Mouse (Mus musculus): ENCODE data around the gene Wfdc2. TPM values are rescaled to one million over a fixed set of nuclear protein-coding genes. Genes with fewer than 3 reads are reported as not detected.

The Wfdc2 gene
- total and polyA plus RNA-seq, 3 experiments, result not detected

DNA sequence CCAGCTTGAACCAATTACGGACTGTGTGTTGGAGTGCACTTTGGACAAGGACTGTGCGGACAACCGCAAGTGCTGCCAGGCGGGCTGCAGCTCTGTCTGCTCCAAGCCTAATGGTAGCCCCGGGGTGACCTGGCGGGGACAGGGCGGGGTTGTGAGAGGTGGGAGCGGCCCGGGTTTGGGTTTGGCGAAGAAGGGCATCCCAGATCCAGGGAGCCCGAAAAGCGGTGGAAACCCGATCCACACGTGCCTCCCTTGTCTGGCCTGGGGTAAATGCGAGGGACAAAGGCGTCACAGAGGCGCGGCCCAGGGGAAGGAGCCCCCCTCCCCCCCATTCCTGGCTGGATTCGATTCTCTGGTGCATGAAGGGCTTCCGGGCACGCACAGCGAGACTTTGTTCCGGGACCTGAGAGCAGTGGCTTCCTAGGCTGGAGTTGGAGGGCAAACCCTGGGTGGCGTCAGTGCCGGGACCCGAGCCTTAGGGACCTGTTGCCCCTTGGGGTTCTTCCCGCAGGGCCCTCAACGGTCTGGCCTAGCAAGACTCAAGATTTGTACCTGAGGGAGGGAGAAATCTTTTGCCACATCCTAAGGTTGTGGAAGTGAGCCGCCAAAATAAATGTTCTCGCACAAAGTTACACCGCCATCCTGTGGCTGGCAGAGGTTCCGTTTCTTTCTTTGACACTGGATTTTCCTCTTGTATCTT lies 1.3 kb downstream of the Wfdc2 start:
- H3K9ac ChIP-seq (ENCODE audit: insufficient read depth, low read depth), result no peak overlapping the region
- H3K9me3 ChIP-seq (replicated peaks; ENCODE audit: low read length), result peaks cover 14% of the 10 kb centered on the region
- peaks cover 95% of the 10 kb centered on the region for H3K27me3 ChIP-seq (replicated peaks)
- H3K4me1 ChIP-seq (ENCODE audit: control insufficient read depth in 1 of 2, insufficient read depth in 2 of 2), result no peaks in the 10 kb centered on the region
- H3K4me3 ChIP-seq (replicated peaks in 1 of 3; ENCODE audit: low read depth in 2 of 3, low read length in 2 of 3, poor library complexity in 1 of 3), result no peak overlapping the region
- TF ChIP-seq USF2 (conservative IDR thresholded peaks at IDR 0.05; ENCODE audit: low read depth, low read length), result no peak
- no peak for TF ChIP-seq BHLHE40 (IDR thresholded peaks at IDR 0.05; ENCODE audit: low read depth, low read length)
- no peak for TF ChIP-seq JUN (IDR thresholded peaks at IDR 0.05; ENCODE audit: insufficient read depth, low read depth, low read length)
- no peak for TF ChIP-seq NELFE (IDR thresholded peaks at IDR 0.05; ENCODE audit: low read depth, low read length)
- no peak for TF ChIP-seq MAZ (IDR thresholded peaks at IDR 0.05; ENCODE audit: low read depth, low read length)
- TF ChIP-seq GABPA (IDR thresholded peaks at IDR 0.05; ENCODE audit: insufficient replicate concordance, low read depth, low read length), result no peak
- no peak for TF ChIP-seq ELF1 (IDR thresholded peaks at IDR 0.05; ENCODE audit: low read depth, low read length)
- TF ChIP-seq E2F4 (IDR thresholded peaks at IDR 0.05; ENCODE audit: insufficient replicate concordance, low read depth, low read length), result no peak
- no peak for TF ChIP-seq TCF12 (IDR thresholded peaks at IDR 0.05; ENCODE audit: low read depth, low read length)
- TF ChIP-seq MXI1 (IDR thresholded peaks at IDR 0.05; ENCODE audit: low read depth, low read length), result no peak
- TF ChIP-seq ZNF384 (IDR thresholded peaks at IDR 0.05; ENCODE audit: low read depth, low read length), result no peak
- peak; percentile 61 for TF ChIP-seq RAD21 (IDR thresholded peaks at IDR 0.05; ENCODE audit: low read depth, low read length)
- no peak for TF ChIP-seq IRF4 (IDR thresholded peaks at IDR 0.05; ENCODE audit: low read depth, low read length)
- no peak for TF ChIP-seq USF1 (IDR thresholded peaks at IDR 0.05; ENCODE audit: low read depth, low read length)
- TF ChIP-seq CHD2 (IDR thresholded peaks at IDR 0.05; ENCODE audit: low read length), result no peak
- peak in 1 of 2 experiments; percentile 63; a peak in 2 of 4 replicates for TF ChIP-seq CTCF (conservative IDR thresholded peaks at IDR 0.05 in 1 of 2, IDR thresholded peaks at IDR 0.05 in 1 of 2; ENCODE audit: low read depth in 2 of 2, low read length in 2 of 2)
- TF ChIP-seq POLR2A (IDR thresholded peaks at IDR 0.05; ENCODE audit: low read depth, low read length), result no peak
- no peak for TF ChIP-seq POLR2AphosphoS2 (IDR thresholded peaks at IDR 0.05; ENCODE audit: low read depth, low read length)
- TF ChIP-seq NRF1 (IDR thresholded peaks at IDR 0.05; ENCODE audit: low read depth, low read length), result no peak
- TF ChIP-seq JUND (conservative IDR thresholded peaks at IDR 0.05; ENCODE audit: low read depth, low read length), result no peak
- TF ChIP-seq SMC3 (IDR thresholded peaks at IDR 0.05; ENCODE audit: low read depth, low read length), result peak; percentile 44; the same call in 1 of the 2 replicates
- no peak for TF ChIP-seq EP300 (IDR thresholded peaks at IDR 0.05; ENCODE audit: low read length)
- no peak for TF ChIP-seq PAX5 (IDR thresholded peaks at IDR 0.05; ENCODE audit: low read length)
- TF ChIP-seq MAX (IDR thresholded peaks at IDR 0.05; ENCODE audit: low read length), result no peak
- no peak for TF ChIP-seq MEF2A (IDR thresholded peaks at IDR 0.05; ENCODE audit: borderline replicate concordance, low read depth, low read length)
- TF ChIP-seq UBTF (IDR thresholded peaks at IDR 0.05; ENCODE audit: low read depth, low read length), result no peak
- no peak for TF ChIP-seq CHD1 (IDR thresholded peaks at IDR 0.05; ENCODE audit: low read depth, low read length)
- H3K79me2 ChIP-seq (replicated peaks; ENCODE audit: control insufficient read depth, extremely low read depth, insufficient read depth, poor library complexity, severe bottlenecking), result no peaks in the 10 kb centered on the region
- H3K36me3 ChIP-seq (replicated peaks in 1 of 2; ENCODE audit: control insufficient read depth in 1 of 2, insufficient read depth in 1 of 2, low read length in 1 of 2), result no peaks in the 10 kb centered on the region
- H3K27ac ChIP-seq (ENCODE audit: insufficient read depth, low read depth), result no peak overlapping the region
- in situ Hi-C loops (cut with MboI; ENCODE audit: low pct_ligation_motif_present, low pct_unique_long_range_greater_than_20kb, low sequenced_read_pairs), result no loop called here
- DNase-seq (ENCODE audit: extremely low read depth), result no peak
- peak overlapping the region; percentile 1; the same call in 1 of the 2 replicates for H3K4me2 ChIP-seq (ENCODE audit: insufficient read depth, low read depth, poor library complexity, severe bottlenecking)
- dilution Hi-C loops (cut with MboI; ENCODE audit: extremely low pct_ligation_motif_present, extremely low pct_unique_long_range_greater_than_20kb, low sequenced_read_pairs), result no loop called here

All from CH12.LX (cell line).